Mouse (Mus musculus) kidney, adult 9 months (tissue): ENCODE data around the gene Gm20388.
"Not testable (repeated sequence)": the region's sequence is repeated elsewhere in the genome, so short reads cannot be mapped to it uniquely, and the experiment has no call there.

Experiments
- DNase-seq: peaks from one replicate; pipeline ENCODE4 v3.0.0; 2022

Gene Gm20388

GRCm38 (mm10) chr8:123267926-123268656, 3357.4 kb downstream of the Gm20388 start:
- peak; percentile 77 for DNase-seq

DNA sequence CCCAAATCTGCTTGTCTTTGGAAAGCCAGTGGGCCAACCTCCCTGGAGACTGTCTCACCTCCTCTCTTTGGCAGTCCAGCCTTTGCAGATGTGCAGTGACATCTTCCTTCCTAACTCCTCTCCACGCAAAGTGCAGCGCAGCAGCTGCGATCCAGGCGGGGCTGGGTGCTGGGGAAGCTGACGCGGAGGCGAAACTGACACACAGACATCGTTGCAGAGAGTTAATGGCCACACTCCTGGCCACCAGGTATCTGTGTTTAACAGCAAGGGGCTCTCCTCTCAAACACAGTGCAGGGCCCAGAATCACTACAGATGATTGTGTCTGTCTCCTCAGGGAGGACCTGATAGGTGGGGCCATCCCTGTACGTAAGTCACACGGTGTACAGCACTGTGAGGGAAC, 3360.5 kb downstream of the Gm20388 start:
- DNase-seq = no peak

DNA sequence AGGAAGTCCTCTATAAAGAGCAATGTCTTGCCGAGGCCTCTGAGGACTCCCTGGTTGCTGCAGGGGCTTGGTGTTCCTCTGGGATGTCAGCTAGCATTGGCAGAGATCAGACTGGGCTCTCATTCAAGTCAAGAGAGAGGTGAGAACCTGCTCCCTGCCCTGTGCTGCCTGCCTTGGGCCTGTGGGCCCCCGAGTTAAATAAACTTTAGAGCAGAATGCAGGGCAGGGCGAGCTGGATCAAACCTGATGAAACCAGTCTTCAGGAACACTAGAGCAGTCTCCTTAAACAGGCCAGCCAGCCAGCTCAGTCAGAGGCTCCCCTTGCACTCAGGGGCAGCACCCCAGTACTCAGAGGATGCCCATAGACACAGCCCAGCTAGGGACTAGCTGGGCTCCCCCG, 3361.3 kb downstream of the Gm20388 start:
- peak; percentile 46 for DNase-seq

GRCm38 (mm10) chr8:123274447-123274846, 3363.8 kb downstream of the Gm20388 start:
- no peak for DNase-seq

DNA sequence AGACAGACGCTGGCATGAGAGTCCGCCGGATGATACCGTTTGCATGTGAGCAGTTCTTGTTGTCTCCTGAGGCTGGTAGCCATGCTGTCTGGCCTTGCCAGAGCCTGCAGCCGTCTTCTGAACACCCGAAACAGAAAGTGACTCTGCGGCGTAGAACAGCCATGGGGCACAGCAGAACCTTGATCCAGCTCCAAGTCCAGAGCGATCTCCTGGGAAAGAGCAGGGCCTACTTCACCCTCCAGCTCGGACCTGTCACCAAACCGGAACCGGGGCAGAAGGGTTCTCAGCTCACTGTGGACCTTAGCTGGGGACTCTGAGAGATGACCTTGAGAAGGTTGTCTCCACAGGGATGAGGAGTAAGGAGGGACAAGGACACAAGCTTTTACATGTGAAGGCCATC, 3364.5 kb downstream of the Gm20388 start:
- no peak for DNase-seq

DNA sequence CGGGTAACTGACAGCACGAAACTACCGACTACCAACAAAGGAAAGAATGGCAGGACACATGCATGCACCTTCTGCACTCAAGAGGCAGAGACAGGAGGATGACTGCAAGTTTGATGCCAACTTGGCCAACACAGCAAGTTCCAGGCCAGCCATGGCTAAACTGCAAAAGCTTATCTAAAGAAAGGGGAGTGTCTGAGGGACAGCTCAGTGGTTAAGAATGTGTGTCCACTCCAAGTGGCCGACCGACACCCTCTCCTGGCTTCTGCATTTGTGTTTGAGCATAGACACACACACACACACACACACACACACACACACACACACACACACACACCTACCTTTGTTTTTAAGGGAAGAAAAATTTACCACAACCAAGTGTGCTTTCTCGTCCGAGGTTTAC, 3367.8 kb downstream of the Gm20388 start:
- DNase-seq = no peak

- DNase-seq = no peak
These were observed 3369.2 kb downstream of the Gm20388 start for GRCm38 (mm10) chr8:123279828-123280227.

DNA sequence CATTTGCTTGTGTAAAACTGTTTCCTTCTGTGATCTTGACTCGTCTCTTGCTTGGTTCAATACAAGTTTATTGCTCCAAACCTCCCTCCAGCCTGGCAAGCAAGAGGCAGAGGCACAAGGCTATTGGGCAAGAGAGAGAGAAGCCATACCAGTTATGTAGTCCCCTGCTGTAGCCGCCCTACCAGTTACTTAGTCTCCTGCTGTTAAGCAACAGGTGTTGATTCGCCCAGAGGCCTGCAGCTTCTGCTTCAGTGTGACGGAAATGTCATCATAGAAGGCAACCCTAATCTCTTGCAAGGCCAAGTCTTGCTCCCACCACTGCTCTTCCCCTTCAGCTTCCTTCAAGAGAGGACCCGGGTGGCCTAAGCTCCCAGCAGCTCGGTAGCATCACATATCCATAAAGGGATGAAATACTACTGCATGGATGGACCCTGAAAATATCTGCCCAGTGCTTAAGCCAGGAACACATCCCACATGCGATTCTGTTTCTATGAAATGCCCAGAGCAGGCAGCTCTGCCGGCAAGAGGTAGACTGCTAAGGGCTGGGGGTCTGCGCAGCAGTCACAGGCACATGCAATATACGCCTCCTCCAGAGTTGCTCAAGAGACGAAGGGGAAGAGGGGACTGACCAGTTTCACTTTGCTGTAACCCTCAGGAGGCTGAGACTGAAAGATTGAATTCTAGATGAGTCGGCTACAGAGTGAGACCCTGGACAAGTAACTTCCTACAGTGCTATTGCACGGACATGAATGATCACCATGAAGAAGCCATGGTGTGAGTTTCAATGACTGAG, 3369.9 kb downstream of the Gm20388 start:
- no peak for DNase-seq

GRCm38 (mm10) chr8:123282994-123283393, 3372.4 kb downstream of the Gm20388 start:
- DNase-seq = not testable (repeated sequence)

GRCm38 (mm10) chr8:123283991-123284390, 3373.3 kb downstream of the Gm20388 start:
- DNase-seq = no peak

DNA sequence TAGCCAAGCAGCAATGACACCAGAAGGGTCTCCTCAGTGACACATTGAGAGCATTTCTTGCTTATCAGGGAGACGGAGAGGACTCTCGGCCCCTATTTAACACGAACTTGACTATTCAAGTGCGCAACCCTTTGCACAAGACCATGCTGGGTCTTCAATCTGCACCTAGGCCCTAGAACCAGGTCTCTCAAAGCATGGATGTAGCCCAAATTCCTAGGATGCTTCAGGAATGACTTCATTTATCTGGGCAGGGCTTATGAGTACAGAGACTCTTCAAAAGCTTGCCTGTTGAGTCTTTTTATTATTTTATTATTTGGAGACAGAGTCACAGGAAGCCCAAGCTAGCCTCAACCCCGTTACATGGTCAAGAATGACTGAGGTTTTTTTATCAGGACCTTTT, 3373.9 kb downstream of the Gm20388 start:
- no peak for DNase-seq

GRCm38 (mm10) chr8:123287362-123287761, 3376.7 kb downstream of the Gm20388 start:
- DNase-seq = no peak

DNA sequence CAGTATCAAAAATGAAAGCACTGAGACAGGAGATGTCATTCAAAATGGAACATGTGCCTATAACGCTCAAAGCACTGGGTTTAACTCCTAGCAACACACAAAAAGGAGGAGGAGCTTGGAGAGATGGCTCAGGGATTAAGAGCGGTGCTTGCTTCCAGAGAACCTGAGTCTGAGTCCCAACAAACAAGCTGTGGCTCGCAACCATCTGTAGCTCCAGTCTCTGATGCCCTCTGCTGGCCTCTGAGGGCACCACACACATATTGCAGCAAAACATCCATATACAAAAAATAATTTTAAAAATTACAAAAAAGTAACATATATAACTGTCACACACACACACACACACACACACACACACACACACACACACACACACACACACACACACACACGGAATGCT, 3379.5 kb downstream of the Gm20388 start:
- peak; percentile 56 for DNase-seq

GRCm38 (mm10) chr8:123290679-123291078, 3380.0 kb downstream of the Gm20388 start:
- DNase-seq = no peak

DNA sequence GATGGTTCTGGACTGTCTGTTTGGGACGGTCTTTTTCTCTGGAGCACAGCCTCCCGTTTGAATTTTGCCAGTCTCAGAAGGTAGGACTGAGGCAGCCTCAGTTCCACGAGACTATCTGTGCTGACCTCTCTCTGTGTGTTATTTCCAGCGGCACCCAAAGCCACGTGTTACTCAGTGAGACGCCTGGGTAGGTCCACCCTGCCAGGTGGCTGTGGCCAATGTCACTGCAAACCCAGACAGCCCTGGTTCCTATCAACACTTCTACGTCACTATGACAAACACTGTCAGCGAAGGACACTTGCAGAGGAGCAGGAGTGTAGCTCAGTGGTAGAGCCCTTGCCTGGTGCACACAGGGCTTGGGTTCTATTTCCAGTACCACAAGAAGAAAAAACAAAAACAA, 3381.1 kb downstream of the Gm20388 start:
- DNase-seq = no peak

- DNase-seq = peak; percentile 69
These were observed 3381.6 kb downstream of the Gm20388 start for GRCm38 (mm10) chr8:123292281-123292680.

DNA sequence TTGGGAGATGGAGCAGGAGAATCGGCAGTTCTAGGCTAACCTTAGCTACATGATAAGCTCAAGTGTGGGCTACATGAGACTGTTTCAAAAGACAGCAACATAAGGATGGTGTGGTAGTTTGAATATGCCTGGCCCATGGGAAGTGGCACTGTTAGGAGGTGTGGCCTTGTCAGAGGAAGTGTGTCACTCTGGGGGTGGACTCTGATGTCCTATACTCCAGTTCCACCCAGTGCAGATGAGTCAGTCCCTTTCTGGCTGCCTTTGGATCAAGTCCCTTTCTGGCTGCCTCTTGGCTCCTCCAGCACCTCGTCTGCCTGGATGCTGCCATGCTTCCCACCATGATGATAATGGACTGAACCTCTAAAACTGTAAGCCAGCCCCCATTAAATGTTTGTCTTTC, 3382.1 kb downstream of the Gm20388 start:
- DNase-seq = no peak

DNA sequence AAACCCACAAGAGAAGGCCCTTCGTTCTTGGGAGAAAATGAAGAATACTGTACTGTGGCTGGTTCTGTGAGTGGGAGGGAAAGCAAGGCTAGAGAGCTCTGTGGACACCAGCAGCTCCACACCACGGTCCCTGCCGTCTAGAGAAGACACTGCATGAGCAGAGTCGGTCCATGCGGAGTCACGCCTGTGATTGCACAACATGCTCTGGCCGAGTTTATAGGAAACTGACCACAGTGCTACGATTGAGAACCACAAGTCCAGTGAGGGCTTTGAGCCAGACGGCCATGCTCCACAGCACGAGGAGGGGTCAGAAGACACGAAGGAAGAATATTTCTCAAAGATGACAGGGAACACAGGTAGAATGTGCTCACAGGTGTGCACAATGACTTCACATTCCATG, 3387.7 kb downstream of the Gm20388 start:
- DNase-seq = peak; percentile 16

GRCm38 (mm10) chr8:123308738-123309137, 3398.1 kb downstream of the Gm20388 start:
- no peak for DNase-seq

GRCm38 (mm10) chr8:123317781-123318466, 3407.3 kb downstream of the Gm20388 start:
- DNase-seq = peak; percentile 29

- peak; percentile 95 for DNase-seq
These were observed 3407.8 kb downstream of the Gm20388 start, which contains the start of gene Fanca for GRCm38 (mm10) chr8:123318467-123318911. Gene Fanca, minus strand, starts transcription at chr8:123318576.

DNA sequence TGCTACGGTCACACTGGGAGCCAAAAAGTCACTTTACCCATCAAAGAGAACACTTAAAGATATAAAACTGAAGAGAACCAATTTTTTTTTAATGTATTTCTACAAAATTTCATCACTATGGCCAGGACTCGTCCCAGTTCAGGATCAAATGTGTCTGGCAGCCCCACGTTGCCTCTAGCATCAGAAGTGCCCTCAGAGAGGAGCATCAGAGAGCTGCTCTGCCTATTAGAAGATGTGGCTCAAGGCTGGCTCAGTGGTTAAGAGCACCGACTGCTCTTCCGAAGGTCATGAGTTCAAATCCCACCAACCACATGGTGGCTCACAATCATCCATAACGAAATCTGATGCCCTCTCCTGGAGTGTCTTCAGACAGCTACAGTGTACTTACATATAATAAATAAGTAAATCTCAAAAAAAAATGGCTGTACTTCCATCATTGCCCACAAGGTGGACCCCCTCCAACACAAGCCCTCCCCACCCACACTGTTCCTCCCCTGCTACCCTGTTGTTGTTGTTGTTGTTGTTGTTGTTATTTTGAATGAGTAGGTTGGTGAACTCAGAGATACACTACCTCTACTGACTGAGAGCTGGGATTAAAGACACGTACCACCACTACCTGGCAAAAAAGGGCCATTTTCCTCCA, 3409.0 kb downstream of the Gm20388 start:
- peak; percentile 68 for DNase-seq

GRCm38 (mm10) chr8:123328552-123328951, 3417.9 kb downstream of the Gm20388 start:
- DNase-seq = no peak
